Mouse (Mus musculus): ENCODE results near the gene Usp49. TPM values are rescaled to one million over a fixed set of nuclear protein-coding genes. Genes with fewer than 3 reads are reported as not detected.

The Usp49 gene
- total RNA-seq, 2 experiments from 2014 or later = 5.4 to 5.5 TPM

DNA sequence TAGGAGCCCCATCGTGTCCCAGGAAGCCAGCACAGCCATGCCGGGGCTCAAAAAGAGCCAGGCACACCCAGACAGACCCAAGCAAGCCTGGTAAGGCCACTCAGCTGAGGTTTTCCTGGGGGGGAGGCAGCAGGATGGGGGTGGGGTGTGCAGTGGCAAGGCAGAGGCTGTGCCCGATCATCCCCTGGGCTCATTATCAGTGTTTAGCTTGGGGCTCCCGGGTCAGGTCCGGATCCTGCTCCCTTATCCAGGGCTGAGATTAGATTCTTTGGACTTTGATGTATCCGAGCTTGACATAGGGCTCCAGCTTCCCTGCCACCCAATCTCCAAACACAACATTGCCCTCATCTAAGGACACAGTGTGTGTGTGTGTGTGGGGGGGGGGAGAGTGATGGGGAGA, 81.4 kb downstream of the Usp49 start:
- DNase-seq = no peak
- intact Hi-C loops (cut with DNase I) = no loop called here

GRCm38 (mm10) chr17:47712889-47713571, 82.5 kb downstream of the Usp49 start:
- intact Hi-C loops (cut with DNase I) = no loop called here
- no peak for DNase-seq

GRCm38 (mm10) chr17:47715037-47715436, 84.5 kb downstream of the Usp49 start:
- intact Hi-C loops (cut with DNase I) = no loop called here

DNA sequence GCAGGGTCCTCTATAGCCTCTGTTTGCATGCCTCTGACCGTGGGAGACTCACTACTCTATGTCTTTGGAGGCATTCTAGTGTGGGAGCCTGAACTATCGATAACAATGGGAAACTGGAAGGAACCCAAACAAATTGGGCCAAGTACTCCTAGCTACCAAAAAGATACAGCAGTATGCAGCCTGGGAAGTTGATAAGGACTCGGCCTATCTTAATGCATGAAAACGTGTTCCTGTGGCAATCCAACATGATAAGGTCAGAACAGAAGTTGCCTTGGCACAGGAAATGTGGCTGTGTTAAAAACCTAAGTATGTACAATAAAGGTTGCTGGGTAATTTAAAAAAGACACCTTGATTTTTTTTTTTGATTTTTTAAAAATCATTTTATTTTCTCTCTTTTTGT, 90.7 kb downstream of the Usp49 start:
- intact Hi-C loops (cut with DNase I) = no loop called here
- no peak for DNase-seq

More at GRCm38 (mm10) chr17:47715037-47715436, 84.5 kb downstream of the Usp49 start:
- no peak for DNase-seq

DNA sequence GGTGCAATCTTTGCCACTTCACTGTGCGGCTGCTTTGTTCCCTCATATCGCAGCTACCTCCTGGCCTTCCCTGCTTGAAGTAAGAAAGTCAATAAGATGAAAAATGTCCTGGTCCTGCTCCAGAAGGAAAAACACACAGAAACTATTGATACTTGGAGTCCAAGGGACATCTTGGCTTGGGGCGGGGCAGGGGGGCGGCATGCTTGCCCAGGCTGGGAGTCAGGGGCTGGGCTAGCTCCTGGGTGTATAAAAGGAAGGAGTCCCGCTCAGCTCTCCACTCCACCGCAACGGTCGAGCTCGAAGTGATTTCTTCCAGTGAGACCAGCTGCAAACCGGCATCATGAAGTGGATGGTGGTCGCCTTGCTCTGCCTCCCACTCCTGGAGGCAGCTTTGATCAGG, 96.1 kb downstream of the Usp49 start, which contains the start of gene Pgc:
Gene Pgc, plus strand, starts transcription at position 277 of the 400 bp plus-strand sequence.
- intact Hi-C loops (cut with DNase I) = no loop called here
- DNase-seq = no peak

DNA sequence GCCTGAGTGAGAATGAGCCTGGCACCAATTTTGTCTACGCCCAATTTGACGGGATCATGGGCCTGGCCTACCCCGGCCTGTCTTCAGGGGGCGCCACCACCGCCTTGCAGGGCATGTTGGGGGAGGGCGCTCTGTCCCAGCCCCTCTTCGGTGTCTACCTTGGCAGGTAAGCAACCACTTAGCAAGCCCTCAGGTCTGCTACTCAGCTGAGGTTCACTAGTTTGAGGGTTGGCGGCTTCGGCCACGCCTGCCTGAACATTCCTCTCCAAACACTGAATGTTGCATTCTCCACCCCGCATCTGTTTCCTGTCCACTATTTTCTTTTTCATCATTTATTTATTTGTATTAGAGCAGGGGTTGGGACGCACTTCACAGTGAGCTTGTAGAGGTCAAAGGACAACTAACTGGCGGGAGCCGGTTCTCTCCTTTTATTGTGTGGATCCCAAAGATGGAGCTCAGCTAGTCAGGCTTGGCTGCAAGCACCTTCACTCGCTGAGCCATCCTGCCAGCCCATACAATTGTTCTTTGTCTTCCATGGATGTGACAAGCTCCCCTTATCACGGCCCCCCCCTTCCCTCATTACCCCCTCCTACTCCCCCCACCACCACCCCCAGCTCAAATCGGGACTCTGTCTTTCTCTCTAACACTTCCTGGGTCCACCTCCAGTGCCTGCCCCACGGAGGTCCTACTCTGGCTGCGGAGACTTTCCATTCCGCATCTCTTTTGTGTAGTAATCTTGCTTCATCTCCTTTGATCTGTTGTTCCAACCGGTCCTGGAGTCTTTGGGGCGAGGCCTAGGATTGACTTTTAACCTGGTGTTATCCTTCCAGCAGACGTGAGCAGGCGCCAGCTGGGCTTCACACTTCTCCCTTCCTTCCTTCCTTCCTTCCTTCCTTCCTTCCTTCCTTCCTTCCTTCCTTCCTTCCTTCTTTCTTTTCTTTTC, 100.4 kb downstream of the Usp49 start:
- DNase-seq = no peak
- intact Hi-C loops (cut with DNase I) = no loop called here

DNA sequence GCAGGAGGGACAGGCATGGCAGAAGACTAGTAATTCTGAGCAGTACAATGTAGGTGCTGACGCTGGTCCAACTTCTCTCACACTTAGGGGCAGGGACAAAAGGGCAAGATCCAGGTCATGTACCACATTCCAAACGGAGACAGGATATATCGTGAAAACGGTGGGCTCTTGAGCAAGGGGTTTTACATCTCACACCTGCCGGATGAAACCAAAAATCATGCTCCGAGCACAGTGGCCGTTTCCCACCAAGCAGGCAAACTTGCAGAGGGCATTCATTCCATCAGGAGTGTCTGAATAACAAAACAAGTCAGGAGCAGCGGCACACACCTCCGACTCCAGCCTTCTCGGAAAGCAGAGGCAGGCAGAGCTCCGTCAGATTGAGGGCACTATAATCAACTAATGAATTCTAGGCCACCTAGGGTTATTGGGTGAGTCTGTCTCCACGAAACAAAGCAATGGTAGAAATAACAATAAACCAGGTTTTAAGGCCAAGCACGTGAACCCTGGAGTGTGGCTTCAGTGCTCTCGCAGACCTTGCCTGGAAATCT, 105.1 kb downstream of the Usp49 start:
- intact Hi-C loops (cut with DNase I) = no loop called here
- no peak for DNase-seq

Other genes with a start within 250 kb of the Usp49 start
- gene Guca1b, start 245.3 kb upstream of the Usp49 start, total RNA-seq (2021) = under 1 TPM in 1 of 2 experiments, not detected in 1; 0.30 TPM
- under 1 TPM; 0.52 to 0.81 TPM for gene Guca1a, start 230.1 kb upstream of the Usp49 start, total RNA-seq (2021)
- gene AI661453, start 194.1 kb upstream of the Usp49 start, total RNA-seq (2021) = 1 to 10 TPM; 1.5 to 2.0 TPM
- not detected for gene 1700001C19Rik, start 193.3 kb upstream of the Usp49 start, total RNA-seq (2021)
- gene Taf8, start 128.4 kb upstream of the Usp49 start, total RNA-seq (2021) = 10 to 100 TPM; 14.0 to 15.5 TPM
- gene Ccnd3, start 125.6 kb upstream of the Usp49 start, total RNA-seq (2021) = 100 to 1,000 TPM; 119 to 132 TPM
- 10 to 100 TPM; 17.2 to 19.0 TPM for gene Bysl, start 19.2 kb upstream of the Usp49 start, total RNA-seq (2021)
- gene Med20, start 19.1 kb upstream of the Usp49 start, total RNA-seq (2021) = 10 to 100 TPM; 21.9 to 23.0 TPM
- 1 to 10 TPM; 3.0 to 3.5 TPM for gene Gm20517, start 19.1 kb upstream of the Usp49 start, total RNA-seq (2021)
- 100 to 1,000 TPM; 150 to 154 TPM for gene Tomm6, start 57.7 kb downstream of the Usp49 start, total RNA-seq (2021)
- gene Frs3, start 58.3 kb downstream of the Usp49 start, total RNA-seq (2021) = 1 to 10 TPM; 4.0 to 5.1 TPM
- 1 to 10 TPM in 1 of 2 experiments, under 1 TPM in 1; 0.15 to 1.2 TPM for gene Gm21981, start 63.8 kb downstream of the Usp49 start, total RNA-seq (2021)
- 1 to 10 TPM; 2.8 to 3.5 TPM for gene Prickle4, start 64.0 kb downstream of the Usp49 start, total RNA-seq (2021)
- not detected for gene Pgc, start 96.2 kb downstream of the Usp49 start, total RNA-seq (2021)
- 10 to 100 TPM; 48.1 to 51.1 TPM for gene Tfeb, start 106.3 kb downstream of the Usp49 start, total RNA-seq (2021)
- 1 to 10 TPM; 6.4 to 8.2 TPM for gene Mdfi, start 204.0 kb downstream of the Usp49 start, total RNA-seq (2021)

Data from heart, postnatal 10 days (tissue).